Mouse (Mus musculus) retina, postnatal 1 day (tissue): ENCODE results near the gene Icam1.
"Not testable (repeated sequence)": the region's sequence is repeated elsewhere in the genome, so short reads cannot be mapped to it uniquely, and the experiment has no call there.

ENCODE experiments used
- DNase-seq: peaks from one replicate; pipeline ENCODE4 v3.0.0-alpha.2; 2012

Icam1 gene

DNA sequence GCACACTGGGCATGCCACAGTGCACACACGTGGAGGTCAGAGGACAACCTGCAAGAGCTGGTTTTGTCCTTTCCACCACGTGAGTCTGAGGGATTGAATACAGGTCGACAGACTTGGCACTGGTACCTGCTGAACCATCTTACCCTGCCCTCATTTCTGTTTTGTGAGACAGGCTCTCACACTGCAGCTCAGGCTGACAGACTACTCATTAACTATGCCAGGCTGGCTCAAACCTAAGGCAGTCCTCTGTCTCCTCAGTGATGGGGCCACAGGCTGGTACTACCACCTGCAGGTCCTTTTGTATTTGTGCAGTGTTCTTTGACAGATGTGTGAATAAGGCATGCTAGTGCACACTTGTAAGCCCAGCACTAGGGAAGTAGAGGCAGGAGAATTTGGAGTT lies 20.7 kb upstream of the Icam1 start:
- DNase-seq = no peak

DNA sequence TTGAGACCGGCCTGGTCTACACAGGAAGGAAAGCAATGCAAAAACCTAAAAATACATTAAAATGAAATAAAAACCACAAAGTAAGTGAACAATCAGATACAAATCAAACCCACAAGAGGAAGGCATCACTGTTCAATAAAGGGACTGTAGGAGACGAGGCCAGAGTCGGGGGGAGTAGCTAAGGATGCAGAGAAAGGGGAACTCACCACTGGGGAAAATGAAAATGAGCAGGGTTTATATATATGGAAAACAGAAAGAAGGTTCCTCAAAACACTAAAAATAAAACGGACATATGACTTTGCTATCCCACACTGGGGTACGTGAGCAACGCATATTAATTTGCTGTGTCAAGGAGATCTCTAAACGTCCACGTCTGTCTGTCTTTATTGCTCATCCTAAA lies 18.7 kb upstream of the Icam1 start:
- DNase-seq = no peak

- peak; percentile 59 for DNase-seq
Measured at GRCm38 (mm10) chr9:20998337-20998736, 17.4 kb upstream of the Icam1 start.

DNA sequence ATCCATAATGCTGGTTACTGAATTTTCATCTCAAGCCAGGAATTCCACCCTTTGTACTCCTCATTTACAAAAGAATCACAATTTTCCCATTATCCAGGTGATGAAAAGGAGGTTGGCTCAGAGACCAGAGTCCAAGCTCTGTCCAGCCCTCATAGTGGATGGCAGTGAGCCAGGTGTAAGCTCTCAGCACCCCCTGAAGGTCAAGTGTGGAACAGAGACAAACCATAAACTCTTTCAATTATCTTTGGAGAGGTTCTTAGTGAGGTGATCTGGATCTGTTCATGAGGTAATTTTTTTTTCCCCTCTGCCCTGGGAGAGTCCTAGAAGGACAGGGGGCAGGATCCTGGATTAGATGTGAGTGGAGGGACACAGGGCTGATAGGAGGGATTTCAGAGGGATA lies 15.0 kb upstream of the Icam1 start:
- peak; percentile 46 for DNase-seq

DNA sequence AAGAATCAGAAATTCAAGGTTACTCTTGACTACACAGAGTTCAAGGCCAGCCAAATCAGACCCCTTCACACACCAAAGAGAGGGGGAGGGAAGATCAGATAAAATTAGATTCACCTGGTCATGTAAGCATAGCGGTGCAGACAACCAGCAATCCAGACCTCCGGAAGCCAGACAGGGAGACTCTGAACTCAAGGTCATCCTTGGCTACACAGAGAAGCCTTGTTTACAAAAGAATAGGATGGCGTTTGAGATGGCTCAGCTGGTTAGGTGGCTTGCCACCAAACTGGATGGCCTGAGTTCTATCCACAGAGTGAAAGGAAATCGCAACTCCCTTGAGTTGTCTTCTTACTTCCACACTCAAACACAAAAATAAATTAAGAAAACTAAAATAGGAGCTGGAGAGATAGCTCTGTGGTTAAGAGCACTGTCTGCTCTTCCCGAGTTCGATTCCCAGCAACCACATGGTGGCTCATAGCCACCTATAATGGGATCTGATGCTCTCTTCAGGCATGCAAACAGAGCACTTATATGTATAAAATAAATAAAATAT lies 14.1 kb upstream of the Icam1 start:
- no peak for DNase-seq

GRCm38 (mm10) chr9:21002270-21002626 lies 13.5 kb upstream of the Icam1 start:
- no peak for DNase-seq

DNA sequence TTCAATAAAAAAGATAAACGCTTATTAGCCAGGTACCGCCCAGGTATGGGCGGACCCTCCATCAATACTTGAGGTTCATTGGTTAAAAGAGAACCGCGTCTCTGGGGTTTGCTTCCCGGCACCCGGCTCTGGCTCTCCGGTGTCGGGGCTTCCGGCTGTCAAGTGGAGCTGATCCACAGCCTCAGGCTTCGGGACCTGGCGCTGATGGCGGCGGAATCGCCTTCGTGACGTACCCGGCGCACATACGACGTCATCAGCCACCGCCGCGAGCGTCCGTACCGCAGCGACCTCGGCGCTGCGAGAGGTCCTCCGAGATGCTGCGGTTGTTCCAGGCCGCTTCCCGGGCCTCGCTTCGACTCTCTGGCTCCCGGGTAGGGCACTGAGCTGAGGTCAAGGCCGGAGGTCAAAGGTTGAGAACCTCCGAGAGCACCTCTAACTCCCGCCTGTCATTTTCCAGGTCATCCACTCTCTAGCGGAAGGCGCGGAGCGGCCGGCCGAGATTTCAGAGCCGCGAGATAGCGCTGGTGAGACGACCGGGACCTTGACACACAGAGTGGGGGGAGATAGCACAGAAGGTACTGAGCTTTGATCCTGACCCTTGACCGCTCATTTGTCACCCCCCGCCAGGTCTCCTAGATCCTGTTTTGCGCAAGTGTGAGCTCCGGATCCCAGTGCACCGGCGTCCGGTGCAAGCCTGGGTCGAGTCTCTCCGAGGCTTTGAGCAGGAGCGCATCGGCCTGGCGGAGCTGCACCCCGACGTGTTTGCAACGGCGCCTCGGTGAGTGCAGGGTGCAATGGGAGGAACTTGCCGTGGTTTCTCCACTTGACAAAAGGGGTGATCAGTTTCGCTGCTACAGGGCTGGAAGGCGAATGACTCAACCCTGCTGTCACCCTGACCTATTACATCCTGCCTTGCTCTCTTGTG lies 12.9 kb upstream of the Icam1 start, which contains the start of gene Mrpl4:
Mrpl4 (plus strand) TSS at position 112 of the 925 bp plus-strand sequence.
- peak; percentile 90 for DNase-seq

DNA sequence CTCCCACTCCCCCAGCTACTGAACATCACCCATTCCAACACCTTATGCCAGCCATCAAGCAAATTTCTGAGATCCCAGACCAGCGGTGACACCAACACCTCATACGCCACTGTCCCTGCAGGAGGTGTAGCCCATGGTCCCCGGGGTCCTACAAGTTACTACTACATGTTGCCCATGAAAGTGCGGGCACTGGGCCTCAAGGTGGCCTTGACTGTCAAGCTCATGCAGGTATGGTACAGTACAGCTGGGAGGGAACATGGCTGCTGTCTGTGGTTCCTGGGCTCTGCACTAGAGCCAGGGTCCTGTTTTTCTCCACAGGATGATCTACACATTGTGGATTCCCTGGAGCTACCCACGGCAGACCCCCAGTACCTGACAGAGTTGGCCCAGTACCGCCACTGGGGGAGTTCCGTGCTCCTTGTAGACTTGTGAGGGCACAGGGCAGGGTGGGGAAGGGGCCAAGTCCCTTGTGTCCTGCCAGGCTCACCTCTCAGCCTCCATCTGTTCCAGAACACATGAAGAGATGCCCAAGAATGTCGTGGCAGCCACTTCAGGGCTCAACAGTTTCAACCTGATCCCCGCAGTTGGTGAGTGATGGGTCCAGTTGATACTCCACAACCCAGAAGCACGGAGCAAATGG lies 8.4 kb upstream of the Icam1 start:
- no peak for DNase-seq

GRCm38 (mm10) chr9:21008007-21008406 lies 7.8 kb upstream of the Icam1 start:
- no peak for DNase-seq

DNA sequence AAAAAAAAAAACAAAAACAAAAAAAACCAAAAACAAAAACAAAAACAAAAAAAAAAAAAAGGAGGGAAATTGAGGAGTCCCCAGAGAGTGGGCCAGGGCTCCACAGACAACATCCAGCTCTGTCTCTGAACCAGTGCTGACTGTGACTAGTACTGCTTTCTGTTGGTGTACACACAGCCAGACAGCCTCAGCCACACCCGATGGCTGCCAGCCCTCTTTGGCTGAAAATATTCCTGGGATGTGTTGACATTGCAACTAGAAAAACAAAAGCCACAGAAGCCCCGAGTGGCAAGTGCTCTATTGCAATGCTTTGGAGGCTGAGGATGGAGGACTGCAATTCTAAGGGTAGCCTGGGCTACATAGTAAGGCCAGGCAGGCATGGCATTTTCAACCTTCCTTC lies 5.4 kb upstream of the Icam1 start:
- no peak for DNase-seq

GRCm38 (mm10) chr9:21010939-21011541 lies 4.7 kb upstream of the Icam1 start:
- not testable (repeated sequence) for DNase-seq

- DNase-seq = no peak
Measured at GRCm38 (mm10) chr9:21011846-21012312, 3.9 kb upstream of the Icam1 start.

DNA sequence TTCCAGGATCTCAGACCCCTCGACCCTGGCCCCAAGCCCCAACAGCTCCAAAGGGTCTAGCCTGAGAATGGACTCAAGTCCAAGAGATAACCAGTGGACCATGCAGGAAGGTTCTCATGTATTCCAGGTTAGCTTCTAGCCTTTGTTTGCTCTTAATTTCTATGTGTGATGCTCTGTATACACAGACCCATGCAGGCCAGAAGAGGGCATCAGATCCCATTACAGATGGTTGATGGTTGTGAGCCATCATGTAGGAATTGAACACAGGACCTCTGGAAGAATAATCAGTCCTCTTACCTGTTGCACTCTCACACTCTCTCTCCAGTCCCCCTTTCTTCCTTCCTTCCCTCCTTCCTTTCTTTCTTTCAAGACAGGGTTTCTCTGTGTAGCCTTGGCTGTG lies 3.4 kb upstream of the Icam1 start:
- DNase-seq = no peak

DNA sequence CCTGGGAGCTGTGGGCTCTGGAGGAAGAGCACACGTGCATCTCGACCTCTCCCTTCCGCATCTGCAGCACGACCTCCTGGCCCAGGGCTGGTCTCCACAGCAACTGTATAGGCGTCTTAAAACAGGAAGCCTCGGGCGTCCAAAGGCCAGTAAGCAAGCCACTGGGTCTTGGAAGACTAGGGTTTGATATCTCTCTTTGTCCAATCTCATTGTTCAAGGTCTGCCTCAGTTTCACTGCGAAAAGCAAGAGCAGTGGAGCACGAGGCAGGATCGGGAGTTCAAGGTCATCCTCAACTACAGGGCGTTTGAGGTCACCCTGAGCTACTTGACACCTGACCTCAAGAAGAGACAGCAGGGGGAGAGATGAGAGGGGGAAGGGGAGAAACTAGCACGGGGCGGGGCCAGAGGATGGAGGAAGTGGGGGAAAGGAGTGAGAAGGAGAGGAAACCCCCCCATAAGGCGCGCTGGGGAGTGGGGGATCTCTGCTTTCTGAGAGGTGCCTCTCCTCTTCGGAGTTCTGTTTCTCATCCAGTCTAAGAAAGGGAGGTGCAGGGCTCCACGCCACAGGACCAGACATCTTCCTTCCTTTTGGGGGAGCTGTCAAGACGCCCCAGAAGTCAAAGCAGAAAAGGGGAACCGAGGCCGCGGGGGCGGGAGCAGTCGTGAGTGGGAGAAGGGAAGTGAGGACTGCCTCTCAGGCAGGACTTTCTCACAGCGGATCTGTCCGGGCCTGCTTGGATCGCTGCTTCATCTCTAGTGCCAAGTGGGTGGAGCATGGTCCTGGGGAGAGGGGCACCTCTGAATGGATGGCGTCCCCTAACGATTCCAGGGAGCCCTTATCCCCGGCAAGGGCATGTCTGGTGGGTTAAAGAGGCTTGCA lies 854 bp upstream of the Icam1 start:
- no peak for DNase-seq

DNA sequence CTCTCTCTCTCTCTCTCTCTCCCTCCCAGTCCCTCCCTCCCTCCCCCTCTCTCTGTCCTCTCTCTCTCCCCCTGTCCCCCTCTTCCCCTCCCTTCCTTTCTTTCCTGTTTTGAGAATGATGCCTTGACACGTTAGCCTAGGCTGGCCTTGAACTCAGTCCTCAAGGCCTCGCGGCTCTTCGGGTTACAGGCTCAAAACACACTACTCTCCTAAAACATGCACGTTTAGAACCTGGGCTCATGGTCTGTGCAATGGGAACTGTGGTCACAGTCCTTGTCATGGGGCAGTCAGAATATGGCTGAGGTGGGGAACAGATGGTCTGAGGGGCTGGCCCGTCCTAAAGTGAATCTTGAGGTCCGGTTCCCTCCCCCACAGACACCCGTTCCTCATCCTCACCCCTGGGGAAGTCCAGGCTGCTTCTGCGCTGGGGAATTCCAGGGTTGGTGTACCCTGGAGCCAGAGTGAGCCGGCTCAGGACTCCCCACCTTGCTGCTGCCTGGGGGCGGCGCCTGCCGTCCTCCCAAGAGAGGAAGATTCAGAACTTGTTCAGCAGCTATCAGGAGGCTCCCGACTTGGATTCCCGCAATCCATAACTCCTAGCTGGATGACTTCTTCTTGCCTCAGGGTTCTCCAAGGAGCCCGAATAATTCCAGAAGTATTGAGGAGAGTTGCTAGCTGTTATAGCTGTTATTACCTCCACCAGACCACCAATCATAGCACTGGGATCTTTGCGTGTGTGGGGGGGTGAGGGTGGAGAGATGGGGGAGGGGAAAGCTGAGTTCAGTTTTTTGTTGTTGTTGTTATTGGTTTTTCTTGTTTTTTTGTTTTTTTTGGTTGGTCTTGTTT lies 769 bp downstream of the Icam1 start:
- no peak for DNase-seq

GRCm38 (mm10) chr9:21017177-21017575 lies 1.4 kb downstream of the Icam1 start:
- no peak for DNase-seq

GRCm38 (mm10) chr9:21018600-21018999 lies 2.8 kb downstream of the Icam1 start:
- DNase-seq = no peak

- no peak for DNase-seq
Measured at GRCm38 (mm10) chr9:21021363-21021762, 5.6 kb downstream of the Icam1 start.

- DNase-seq = no peak
Measured at GRCm38 (mm10) chr9:21022288-21022687, 6.5 kb downstream of the Icam1 start.

- DNase-seq = no peak
Measured at GRCm38 (mm10) chr9:21022726-21023125, 6.9 kb downstream of the Icam1 start.

- DNase-seq = no peak
Measured at GRCm38 (mm10) chr9:21025258-21025810, 9.5 kb downstream of the Icam1 start.
